Mouse (Mus musculus) spleen, adult 2 months (tissue): Measurements from ENCODE around the gene Hdac5.

ENCODE experiments used
- CTCF ChIP-seq: fragments of 200-500 bp; IDR thresholded peaks from 2 replicates; pipeline ENCODE4 v1.5.1; 2011; ENCODE audit warnings: mild to moderate bottlenecking, inconsistent platforms; ENCODE audit not compliant: insufficient read depth, insufficient read length, insufficient replicate concordance; ENCODE audit errors: extremely low read depth
- POLR2A ChIP-seq: fragments of 200-500 bp; IDR thresholded peaks from 2 replicates; pipeline ENCODE4 v1.6.1; 2011; ENCODE audit warnings: low read depth, low read length, inconsistent platforms

GRCm38 (mm10) chr11:102236022-102236421, 6.1 kb upstream of the Hdac5 start:
- no peak for TF ChIP-seq CTCF
- no peak for TF ChIP-seq POLR2A
